Mouse (Mus musculus) adrenal gland, postnatal 36 days (tissue): ENCODE measurements at regions not wholly inside any gene's neighbourhood (a gene's known extent, or its start where the extent isn't known, plus 50 kb on each side); places are given as distances from the start of the nearest gene placed in this dataset.
A peak's percentile ranks its signal among the peaks of the same experiment; 100 is the strongest.
"Not testable (repeated sequence)": the region's sequence is repeated elsewhere in the genome, so short reads cannot be mapped to it uniquely, and the experiment has no call there.

Experiments used
- DNase-seq, 2 experiments: peaks; one replicate each; pipeline ENCODE4 v3.0.0; 2021; ENCODE audit warnings: mixed read lengths in 1 of 2

DNA sequence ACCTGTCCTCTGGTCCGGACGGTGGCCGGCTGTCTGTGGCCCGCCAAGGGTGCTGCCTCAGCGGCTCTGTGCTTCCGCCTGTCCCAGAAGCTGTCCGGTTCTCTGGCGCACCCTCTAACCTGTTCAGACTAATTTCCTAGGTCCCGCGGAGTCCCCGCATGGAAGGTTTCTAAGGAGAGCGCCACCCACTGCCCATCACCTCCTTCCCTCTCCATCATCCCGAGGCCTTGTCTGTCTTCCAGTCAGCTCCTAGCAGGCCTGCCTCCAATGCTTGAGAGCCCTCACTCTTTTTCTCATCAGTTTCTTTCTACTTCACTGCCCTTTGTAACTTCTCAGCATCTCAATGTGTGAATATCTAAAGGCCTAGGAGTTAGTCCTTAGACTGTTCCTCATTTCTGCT is 86.4 kb upstream of the Zfp746 start:
- not testable (repeated sequence) for DNase-seq

DNA sequence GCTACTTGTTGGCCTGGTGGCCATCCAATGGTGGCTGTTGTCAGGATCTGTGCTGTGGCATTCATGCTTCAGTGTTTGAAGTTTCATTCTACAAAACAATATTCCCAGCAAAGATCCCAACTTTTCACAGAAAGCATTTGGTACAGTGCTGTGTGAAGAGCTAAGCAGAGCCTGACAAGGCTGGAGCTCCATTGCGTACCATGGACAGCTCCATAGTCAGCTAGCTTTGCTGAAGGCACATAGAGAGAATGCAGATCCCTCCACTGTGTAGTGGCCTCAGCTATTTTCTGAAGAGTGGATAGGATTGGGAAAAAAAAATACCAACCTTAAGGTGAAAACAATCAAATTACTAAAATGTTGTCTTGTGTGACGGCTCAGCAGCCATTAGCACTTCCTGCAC is 50.5 kb upstream of the Zfp746 start:
- peak; percentile 24 to 45 for DNase-seq
